ENCODE assay signal across 14 mouse cellular contexts in genomic region chr12:99160061-99160460, GRCm38 (mm10).
DNase-seq lines count a peak whose midpoint lies in the region; TF ChIP-seq lines count a peak whose summit lies in the region.
"Had no signal": no experiment of that assay in that cellular context is flagged by ENCODE, and none has a peak within 500 bp of the region (broad histone marks: within the 10 kb centered on the region; RNA-seq: fewer than 3 reads in every experiment).

No protein-coding gene starts in this region.

- TF ChIP-seq CTCF in kidney, adult 2 months (conservative IDR thresholded peaks at IDR 0.05; ENCODE audit: insufficient read depth, insufficient read length, low read depth, low read length) = no peak

- peak; percentile 14 for DNase-seq in cerebellum, adult 11 months
- no peak for DNase-seq in cerebellum, adult 11-12 months
- DNase-seq in ovary, postnatal 36 days (ENCODE audit: low spot score) = peak; percentile 17
- DNase-seq in ovary, postnatal 10 days (ENCODE audit: low spot score) = no peak
- DNase-seq in cerebellum, postnatal 25 days = peak; percentile 32 to 50
- DNase-seq in left cerebral cortex, postnatal 14 days (ENCODE audit: low spot score in 2 of 2) = no peak
- DNase-seq in kidney, adult 2 months = no peak
- DNase-seq in testis, postnatal 14 days (ENCODE audit: low spot score) = no peak
- DNase-seq: kidney, adult 11 months; kidney, postnatal 25 days; thymus, postnatal 36 days had no signal

- H3K27ac ChIP-seq in kidney, adult 2 months (ENCODE audit: insufficient read depth, low read depth, low read length) = no peak overlapping the region
- H3K27ac ChIP-seq: hindbrain, embryonic 12.5 days; liver, embryonic 15.5 days; midbrain, embryonic 13.5 days had no signal

- no peaks in the 10 kb centered on the region for H3K36me3 ChIP-seq in kidney, adult 2 months (ENCODE audit: control insufficient read depth, insufficient read depth, low read length)
- H3K36me3 ChIP-seq: hindbrain, embryonic 12.5 days; liver, embryonic 15.5 days; midbrain, embryonic 13.5 days had no signal

- H3K27me3 ChIP-seq in kidney, adult 2 months (replicated peaks; ENCODE audit: control insufficient read depth, insufficient read depth, low read length) = no peaks in the 10 kb centered on the region
- H3K27me3 ChIP-seq: hindbrain, embryonic 12.5 days; liver, embryonic 15.5 days; midbrain, embryonic 13.5 days had no signal

- WGBS in kidney, adult 2 months = 72% methylated on average over 8 of the region's 8 CpGs

- H3K4me3 ChIP-seq in kidney, adult 2 months (ENCODE audit: insufficient read depth, low read depth, low read length) = no peak overlapping the region
- H3K4me3 ChIP-seq: hindbrain, embryonic 12.5 days; liver, embryonic 15.5 days; midbrain, embryonic 13.5 days had no signal

- no peak for TF ChIP-seq POLR2A in kidney, adult 2 months (IDR thresholded peaks at IDR 0.05; ENCODE audit: low read depth, low read length)

- H3K4me1 ChIP-seq in kidney, adult 2 months (ENCODE audit: control insufficient read depth, insufficient read depth, low read length) = no peaks in the 10 kb centered on the region
- H3K4me1 ChIP-seq: liver, embryonic 15.5 days had no signal

- intact Hi-C loops in left cerebral cortex, postnatal 14 days (cut with DNase I) = no loop called here

Comparison
In these comparisons a context has a peak if more than half of its experiments do, and no peak if none do; other contexts are left out.
1. DNase-seq: peak in cerebellum, adult 11 months (single experiment), ovary, postnatal 36 days (single experiment) and cerebellum, postnatal 25 days (2 of 2); none in cerebellum, adult 11-12 months (single experiment), ovary, postnatal 10 days (single experiment), left cerebral cortex, postnatal 14 days (0 of 2), kidney, adult 2 months (single experiment) and testis, postnatal 14 days (single experiment).